12 mouse cellular contexts compared by ENCODE assay signal in genomic region chr11:21194851-21195250, GRCm38 (mm10).
"Had no signal": no experiment of that assay in that cellular context is flagged by ENCODE, and none has a peak within 500 bp of the region (broad histone marks: within the 10 kb centered on the region; RNA-seq: fewer than 3 reads in every experiment).

No protein-coding gene starts in this region.

- DNase-seq: retina, postnatal 1 day; right cerebral cortex, adult 18-20 months; right cerebral cortex, postnatal 14 days; right cerebral cortex, postnatal 25 days; right cerebral cortex, postnatal 4 days; spleen, adult 18-20 months; thymus, adult 18-20 months; thymus, adult 2 months; thymus, postnatal 14 days; thymus, postnatal 25 days; thymus, postnatal 36 days; thymus, postnatal 4 days had no signal
